Mouse (Mus musculus): Measurements from ENCODE around the gene Eml5.
A peak's percentile ranks its signal among the peaks of the same experiment; 100 is the strongest.

The Eml5 gene

GRCm38 (mm10) chr12:98900881-98901801, at the start of gene Eml5:
Gene Eml5 (minus strand): TSS chr12:98901484.
- peak; percentile 49 to 70 for DNase-seq (ENCODE audit: low spot score in 2 of 2)

- no peak for DNase-seq (ENCODE audit: low spot score in 2 of 2)
These were observed 31.6 kb upstream of the Eml5 start for GRCm38 (mm10) chr12:98932856-98933255.

GRCm38 (mm10) chr12:98932441-98932840, 31.2 kb upstream of the Eml5 start:
- DNase-seq (ENCODE audit: low spot score in 2 of 2) = no peak

- no peak for DNase-seq (ENCODE audit: low spot score in 2 of 2)
These were observed 29.9 kb upstream of the Eml5 start for GRCm38 (mm10) chr12:98931174-98931573.

GRCm38 (mm10) chr12:98920194-98920991, 19.1 kb upstream of the Eml5 start, which contains the start of gene Ttc8:
Gene Ttc8 (plus strand): TSS chr12:98920574.
- peak; percentile 31 to 44 for DNase-seq (ENCODE audit: low spot score in 2 of 2)

- DNase-seq (ENCODE audit: low spot score in 2 of 2) = no peak
These were observed 8.8 kb upstream of the Eml5 start for GRCm38 (mm10) chr12:98910096-98910495.

- DNase-seq (ENCODE audit: low spot score in 2 of 2) = no peak
These were observed 4.2 kb upstream of the Eml5 start for GRCm38 (mm10) chr12:98905466-98905865.

- DNase-seq (ENCODE audit: low spot score in 2 of 2) = no peak
These were observed 873 bp downstream of the Eml5 start for GRCm38 (mm10) chr12:98900341-98900880.

- no peak for DNase-seq (ENCODE audit: low spot score in 2 of 2)
These were observed 1.6 kb downstream of the Eml5 start for GRCm38 (mm10) chr12:98899676-98900075.

- no peak for DNase-seq (ENCODE audit: low spot score in 2 of 2)
These were observed 4.5 kb downstream of the Eml5 start for GRCm38 (mm10) chr12:98896761-98897160.

GRCm38 (mm10) chr12:98884515-98884914, 16.8 kb downstream of the Eml5 start:
- DNase-seq (ENCODE audit: low spot score in 2 of 2) = no peak

- DNase-seq (ENCODE audit: low spot score in 2 of 2) = no peak
These were observed 19.5 kb downstream of the Eml5 start for GRCm38 (mm10) chr12:98881796-98882195.

GRCm38 (mm10) chr12:98878693-98879092, 22.6 kb downstream of the Eml5 start:
- DNase-seq (ENCODE audit: low spot score in 2 of 2) = no peak

- no peak for DNase-seq (ENCODE audit: low spot score in 2 of 2)
These were observed 26.1 kb downstream of the Eml5 start for GRCm38 (mm10) chr12:98875216-98875615.

- DNase-seq (ENCODE audit: low spot score in 2 of 2) = no peak
These were observed 28.4 kb downstream of the Eml5 start for GRCm38 (mm10) chr12:98872836-98873235.

- no peak for DNase-seq (ENCODE audit: low spot score in 2 of 2)
These were observed 37.8 kb downstream of the Eml5 start for GRCm38 (mm10) chr12:98863436-98863835.

GRCm38 (mm10) chr12:98860316-98860715, 41.0 kb downstream of the Eml5 start:
- DNase-seq (ENCODE audit: low spot score in 2 of 2) = no peak

GRCm38 (mm10) chr12:98850767-98851166, 50.5 kb downstream of the Eml5 start:
- peak in 1 of 2 experiments; percentile 36 for DNase-seq (ENCODE audit: low spot score in 2 of 2)

- DNase-seq (ENCODE audit: low spot score in 2 of 2) = no peak
These were observed 56.5 kb downstream of the Eml5 start for GRCm38 (mm10) chr12:98844774-98845173.

- DNase-seq (ENCODE audit: low spot score in 2 of 2) = no peak
These were observed 61.1 kb downstream of the Eml5 start for GRCm38 (mm10) chr12:98840135-98840534.

- DNase-seq (ENCODE audit: low spot score in 2 of 2) = no peak
These were observed 63.3 kb downstream of the Eml5 start for GRCm38 (mm10) chr12:98837940-98838339.

- DNase-seq (ENCODE audit: low spot score in 2 of 2) = no peak
These were observed 65.8 kb downstream of the Eml5 start for GRCm38 (mm10) chr12:98835466-98835865.
